Mouse (Mus musculus) spleen, postnatal 4 days (tissue): ENCODE results near the gene Gm5431.
"Not testable (repeated sequence)": the region's sequence is repeated elsewhere in the genome, so short reads cannot be mapped to it uniquely, and the experiment has no call there.

Source experiments
- DNase-seq, 2 experiments: peaks; one replicate each; pipeline ENCODE4 v3.0.0; 2022; ENCODE audit warnings: low spot score in 2 of 2

The Gm5431 gene

DNA sequence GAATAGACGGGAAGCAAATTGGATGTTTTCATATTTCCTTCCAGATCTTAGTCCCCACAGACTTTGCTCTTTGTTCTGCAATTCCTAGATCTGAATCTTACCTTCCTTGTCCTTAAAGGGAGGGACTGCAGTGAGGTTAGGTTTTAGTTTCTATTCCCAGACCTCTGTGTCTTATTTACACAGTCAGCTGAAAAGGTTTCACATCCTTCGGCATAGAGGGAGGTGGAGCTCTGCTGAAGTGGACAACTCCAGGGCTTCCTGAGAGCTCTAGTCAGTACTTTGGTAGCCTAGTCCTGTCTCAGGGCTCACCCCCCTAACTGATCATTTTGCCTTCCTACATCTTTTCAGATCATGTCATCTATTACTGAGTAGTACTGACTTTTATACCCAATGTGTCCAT lies at the start of gene Gm5431:
Gene Gm5431, minus strand, starts transcription at position 194 of the 400 bp plus-strand sequence.
- DNase-seq: no peak

- not testable (repeated sequence) for DNase-seq
Measured at GRCm38 (mm10) chr11:48946090-48946489, 44.1 kb upstream of the Gm5431 start, which contains the start of gene Psme2b. Gene Psme2b, minus strand, starts transcription at chr11:48946190.

DNA sequence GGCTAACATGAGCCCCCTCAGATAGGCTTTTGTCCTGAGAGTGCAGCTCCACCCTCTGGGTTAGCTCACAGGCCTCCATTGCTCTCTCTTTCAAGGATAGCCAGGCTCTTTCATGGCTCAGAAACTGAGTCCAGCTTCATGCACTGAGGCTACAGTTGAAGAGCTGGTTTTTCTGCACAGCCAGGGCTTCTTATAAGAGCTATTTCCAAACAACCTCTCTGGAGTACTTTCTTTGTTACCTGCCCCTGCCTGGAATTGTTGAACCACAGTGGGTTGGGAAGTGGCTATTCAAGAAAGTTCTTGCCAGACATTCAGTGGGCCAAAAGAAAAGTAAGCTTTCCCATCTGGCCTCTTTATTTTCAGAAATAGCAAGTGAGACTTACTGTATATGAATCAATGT lies 37.3 kb upstream of the Gm5431 start:
- not testable (repeated sequence) for DNase-seq

- not testable (repeated sequence) for DNase-seq
Measured at GRCm38 (mm10) chr11:48935291-48935690, 33.3 kb upstream of the Gm5431 start.

DNA sequence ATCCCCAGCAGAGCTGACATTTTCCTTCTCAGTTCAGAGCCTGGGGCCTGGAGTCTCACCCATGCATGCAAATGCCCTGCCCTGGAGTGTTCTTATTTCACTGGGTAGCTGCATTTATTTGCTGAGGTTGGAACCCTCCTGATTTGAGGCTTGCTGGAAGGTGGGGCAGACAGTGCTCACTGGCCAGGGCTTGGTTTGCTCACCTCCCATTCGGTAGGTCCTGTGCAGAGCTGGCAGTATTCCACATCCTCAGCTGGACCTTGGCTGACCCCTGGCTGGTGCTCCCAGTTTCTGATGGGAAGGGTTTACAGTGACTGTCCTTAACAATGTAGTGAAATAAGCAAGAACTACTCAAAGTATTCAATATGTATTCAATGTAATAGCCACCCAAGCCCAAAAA lies 31.9 kb upstream of the Gm5431 start:
- DNase-seq: not testable (repeated sequence)

DNA sequence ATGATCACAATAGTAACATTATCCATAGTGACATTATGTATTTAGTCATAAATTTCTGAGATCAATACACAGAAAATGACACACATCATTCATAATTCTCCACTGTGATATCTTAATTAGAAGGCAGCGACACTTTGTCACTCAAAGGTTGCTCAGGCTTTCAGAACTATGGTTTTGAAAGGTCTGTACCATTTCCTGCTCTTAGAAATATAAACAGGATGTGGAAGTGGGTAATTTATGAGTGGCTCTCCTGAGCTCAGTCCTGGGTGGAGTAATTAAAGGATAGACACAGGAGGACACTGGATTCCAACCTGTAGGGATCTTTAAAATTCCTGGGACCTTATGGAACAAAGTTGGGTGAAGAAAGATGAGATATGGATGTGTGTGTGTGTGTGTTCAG lies 31.4 kb upstream of the Gm5431 start:
- DNase-seq: not testable (repeated sequence)

DNA sequence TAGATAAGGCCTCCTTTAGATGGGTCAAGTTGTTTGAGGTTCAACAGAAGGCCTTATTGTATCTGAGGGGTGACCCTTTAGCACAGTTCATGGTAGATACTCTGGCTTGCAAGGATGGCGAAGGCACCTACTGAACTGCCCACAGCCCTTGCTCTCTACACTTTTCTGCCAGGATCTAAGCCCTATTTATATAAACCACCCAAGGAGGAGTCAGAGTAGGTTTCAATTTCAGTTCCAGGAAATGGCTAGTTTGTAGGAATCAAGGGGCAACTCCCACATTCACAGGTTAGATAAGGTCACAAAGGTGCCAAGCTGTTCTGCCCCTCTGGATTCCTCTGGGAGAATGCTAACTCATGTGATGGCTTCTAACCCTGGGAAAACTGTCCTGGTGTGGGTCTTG lies 26.1 kb upstream of the Gm5431 start:
- DNase-seq: not testable (repeated sequence)

- not testable (repeated sequence) for DNase-seq
Measured at GRCm38 (mm10) chr11:48926437-48926836, 24.4 kb upstream of the Gm5431 start.

DNA sequence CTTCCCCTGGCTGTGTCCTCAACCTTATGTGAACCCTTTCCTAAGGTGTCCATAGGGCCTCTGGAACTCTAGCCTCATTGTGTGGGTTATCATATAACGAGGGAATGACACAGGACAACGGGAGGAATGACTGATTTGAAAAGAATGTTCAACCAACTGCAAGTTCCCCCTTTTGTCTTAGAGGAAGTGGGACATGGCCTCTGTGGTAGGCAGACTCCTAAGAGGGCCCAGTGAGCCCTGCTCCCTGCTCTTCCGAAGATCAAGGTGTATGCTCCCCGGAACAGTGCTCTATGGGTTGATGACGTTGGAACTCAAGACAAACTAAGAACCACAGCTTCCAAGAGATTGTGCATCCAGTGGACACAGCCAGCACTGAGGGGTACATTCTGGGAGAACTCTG lies 21.8 kb upstream of the Gm5431 start:
- not testable (repeated sequence) for DNase-seq

GRCm38 (mm10) chr11:48918380-48918779 lies 16.4 kb upstream of the Gm5431 start:
- no peak for DNase-seq

DNA sequence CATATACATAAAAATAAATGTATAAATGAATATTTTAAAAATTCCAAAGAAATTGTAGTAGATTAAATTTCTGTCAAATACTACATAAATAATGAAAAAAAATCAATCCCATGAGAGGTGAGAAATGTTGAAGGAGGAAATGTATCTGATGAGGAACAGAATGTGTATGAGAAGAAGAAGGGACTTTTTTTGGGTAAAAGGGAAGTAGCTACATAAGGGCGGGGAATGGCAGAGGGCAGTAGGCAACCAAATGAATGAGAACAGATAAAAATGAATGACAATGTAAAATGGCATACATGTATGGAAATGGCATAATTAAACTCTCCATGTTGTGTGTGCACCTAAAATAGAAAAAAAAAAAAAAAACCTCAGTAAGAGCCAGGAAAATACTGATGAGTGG lies 11.6 kb upstream of the Gm5431 start:
- no peak for DNase-seq

- no peak for DNase-seq
Measured at GRCm38 (mm10) chr11:48908459-48908858, 6.4 kb upstream of the Gm5431 start.

DNA sequence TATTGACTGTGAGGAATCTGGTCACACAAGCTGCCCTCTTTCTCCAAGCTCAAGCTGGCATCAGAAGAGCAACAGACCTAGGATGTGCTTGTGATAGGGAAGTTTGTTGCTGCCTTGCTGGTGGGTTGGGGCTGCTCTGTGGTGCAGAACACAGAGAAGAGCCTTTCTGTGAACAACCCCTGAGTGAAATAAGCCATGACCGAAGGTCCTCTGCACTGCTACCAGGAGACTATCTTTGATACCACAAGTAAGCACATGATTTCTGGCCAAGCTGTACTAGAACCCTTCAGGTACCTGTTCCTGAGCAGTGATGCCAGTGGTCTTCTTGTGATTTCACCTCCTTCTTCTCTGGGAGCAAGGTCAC lies 465 bp downstream of the Gm5431 start:
- DNase-seq: not testable (repeated sequence)

DNA sequence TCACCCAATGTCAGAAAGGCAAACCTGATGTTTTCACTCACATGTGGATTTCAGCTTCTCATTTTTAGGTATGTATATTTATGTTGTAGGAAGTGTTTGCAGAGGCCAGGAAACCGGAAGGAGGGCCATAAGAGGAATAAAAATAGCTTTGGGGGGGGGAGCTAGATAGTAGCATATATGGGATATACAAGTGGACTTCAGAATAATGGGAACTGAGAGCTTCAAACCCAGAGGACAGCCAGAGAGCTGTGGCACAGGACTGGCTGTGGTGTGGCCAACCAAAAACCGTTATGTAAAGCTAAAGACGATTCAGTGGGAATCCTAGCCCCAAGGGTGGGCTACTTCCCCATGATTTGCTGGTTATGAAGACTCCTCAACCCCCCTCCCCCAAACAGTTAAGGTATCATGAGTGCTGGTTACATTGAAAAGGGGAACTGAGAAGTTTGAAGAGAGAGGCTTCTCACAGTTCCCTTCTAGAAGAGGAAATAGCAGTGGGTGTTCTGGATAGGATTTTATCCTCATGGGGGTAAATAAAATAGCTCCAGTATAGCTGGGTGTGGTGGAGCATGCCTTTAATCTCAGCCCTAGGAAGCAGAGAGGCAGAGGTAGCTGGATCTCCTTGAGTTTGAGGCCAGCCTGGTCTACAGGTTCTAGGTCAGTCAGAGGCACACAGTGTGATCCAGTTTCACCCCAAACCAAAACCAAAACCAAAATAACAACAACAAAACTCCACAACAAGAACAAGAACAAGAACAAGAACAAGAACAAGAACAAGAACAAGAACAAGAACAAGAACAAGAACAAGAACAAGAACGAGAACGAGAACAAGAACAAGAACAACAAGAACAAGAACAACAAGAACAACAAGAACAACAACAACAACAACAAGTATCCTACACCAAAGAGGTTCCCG lies 1.1 kb downstream of the Gm5431 start:
- not testable (repeated sequence) for DNase-seq

GRCm38 (mm10) chr11:48898812-48899431 lies 3.1 kb downstream of the Gm5431 start:
- DNase-seq: no peak

- no peak for DNase-seq
Measured at GRCm38 (mm10) chr11:48876680-48877079, 25.3 kb downstream of the Gm5431 start.

DNA sequence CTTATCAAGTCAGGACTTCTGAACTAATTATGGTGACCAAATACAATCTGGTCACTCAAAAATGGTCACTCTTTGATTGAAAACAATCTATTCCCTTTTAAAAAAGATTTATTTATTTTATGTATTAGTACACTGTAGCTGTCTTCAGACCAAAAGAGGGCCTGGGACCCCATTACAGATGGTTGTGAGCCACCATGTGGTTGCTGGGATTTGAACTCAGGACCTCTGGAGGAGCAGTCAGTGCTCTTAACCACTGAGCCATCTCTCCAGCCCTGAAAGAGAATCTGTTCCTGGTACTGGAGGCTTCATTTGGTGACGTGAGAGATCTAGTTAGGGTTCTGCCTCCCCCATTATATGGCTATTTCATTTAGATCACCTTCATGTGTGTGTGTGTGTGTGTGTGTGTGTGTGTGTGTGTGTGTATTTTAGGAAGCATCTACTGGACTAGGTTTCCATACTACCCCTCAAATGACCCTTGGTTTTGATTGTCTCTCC lies 26.6 kb downstream of the Gm5431 start:
- DNase-seq: not testable (repeated sequence)

DNA sequence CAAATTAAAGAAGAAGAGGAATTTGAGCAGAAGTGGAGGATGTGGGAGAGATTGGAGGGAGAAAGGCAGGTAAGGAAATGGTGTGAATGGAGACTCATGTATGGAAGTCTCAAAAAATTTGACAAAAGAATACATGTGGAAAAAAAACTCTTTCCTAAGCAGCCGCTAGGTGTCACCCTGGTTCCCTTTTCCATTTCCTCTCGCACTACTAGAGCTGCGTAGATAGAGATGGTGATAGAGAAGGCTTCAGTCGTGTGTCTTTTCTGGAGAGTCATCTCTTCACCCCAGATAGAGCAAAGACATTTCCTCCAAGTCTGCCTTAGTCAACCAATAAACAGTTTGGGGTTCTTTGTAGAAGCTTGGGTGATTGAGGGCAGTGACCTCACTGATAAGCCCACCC lies 27.5 kb downstream of the Gm5431 start:
- DNase-seq: peak; percentile 64 to 79

- DNase-seq: peak; percentile 44 to 61
Measured at GRCm38 (mm10) chr11:48873591-48874290, 28.3 kb downstream of the Gm5431 start.

DNA sequence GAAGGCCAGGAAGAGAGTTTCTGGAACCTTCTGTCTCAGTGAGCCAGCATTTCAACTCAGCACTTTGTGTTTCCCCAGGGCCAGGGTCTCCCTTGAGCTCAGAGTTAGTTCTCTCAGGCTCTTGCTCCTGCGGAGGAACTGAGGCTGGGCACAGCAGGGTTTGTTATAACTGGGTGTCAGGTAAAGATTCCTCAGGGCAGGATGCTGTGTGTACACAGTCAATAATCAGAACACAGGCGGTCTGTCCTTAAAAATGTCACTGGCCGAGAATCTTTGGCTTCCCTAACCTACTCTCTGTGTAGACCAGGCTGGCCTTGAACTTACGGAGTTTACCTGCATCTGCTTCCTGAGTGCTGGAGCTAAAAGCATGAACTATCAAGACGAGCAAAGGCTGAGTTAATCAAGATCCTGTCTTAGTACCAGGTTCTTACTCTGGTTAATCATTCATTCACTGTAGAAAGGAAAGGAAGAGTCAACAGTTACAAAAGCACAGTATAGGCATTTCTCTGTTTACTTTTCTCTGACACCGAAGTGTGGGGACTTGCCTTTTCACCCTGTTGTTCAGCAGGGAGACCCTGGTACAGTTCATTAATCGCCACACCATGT lies 29.2 kb downstream of the Gm5431 start:
- DNase-seq: peak in 1 of 2 experiments; percentile 64

- peak in 1 of 2 experiments; percentile 73 for DNase-seq
Measured at GRCm38 (mm10) chr11:48871817-48872541, 30.0 kb downstream of the Gm5431 start.
